Mouse (Mus musculus) hindbrain, embryonic 13.5 days (tissue): ENCODE data around the gene Chd2. TPM values are rescaled to one million over a fixed set of nuclear protein-coding genes. Genes with fewer than 3 reads are reported as not detected.

Source experiments
- ATAC-seq: fragments of 200-750 bp; cut with Nextera tagmentation; 2 replicates; pipeline ENCODE4 v1.8.0; 2017; ENCODE audit warnings: moderate TSS enrichment; ENCODE audit not compliant: low FRiP score
- H3K27ac ChIP-seq: fragments of 300-500 bp; sonication (generic); 2 replicates; pipeline ENCODE4 v1.5.1; 2015; ENCODE audit warnings: inconsistent platforms, mild to moderate bottlenecking, moderate library complexity
- H3K27me3 ChIP-seq: fragments of 300-500 bp; sonication (generic); 2 replicates; pipeline ENCODE4 v1.6.1; 2015; ENCODE audit warnings: mild to moderate bottlenecking, inconsistent platforms
- H3K36me3 ChIP-seq: fragments of 300-500 bp; sonication (generic); 2 replicates; pipeline ENCODE4 v1.6.1; 2015; ENCODE audit warnings: mild to moderate bottlenecking, inconsistent platforms
- H3K4me1 ChIP-seq: fragments of 300-500 bp; sonication (generic); replicated peaks from 2 replicates; pipeline ENCODE4 v1.6.1; 2015; ENCODE audit warnings: inconsistent platforms
- H3K4me2 ChIP-seq: fragments of 300-500 bp; sonication (generic); 2 replicates; pipeline ENCODE4 v1.6.1; 2015; ENCODE audit warnings: inconsistent platforms, mild to moderate bottlenecking, moderate library complexity
- H3K4me3 ChIP-seq: fragments of 300-500 bp; sonication (generic); 2 replicates; pipeline ENCODE4 v1.5.1; 2015; ENCODE audit warnings: mild to moderate bottlenecking, inconsistent platforms
- H3K9ac ChIP-seq: fragments of 300-500 bp; sonication (generic); 2 replicates; pipeline ENCODE4 v1.6.1; 2015; ENCODE audit warnings: mild to moderate bottlenecking, inconsistent platforms
- H3K9me3 ChIP-seq: fragments of 300-500 bp; sonication (generic); 2 replicates; pipeline ENCODE4 v1.6.1; 2016; ENCODE audit warnings: inconsistent platforms
- WGBS: fragments of 180-500 bp; shearing (Covaris S2); methylation state at CpG from one replicate; pipeline ENCODE4 v1.1.7; 2015; 5-methylcytosine and 5-hydroxymethylcytosine counted together
- polyA plus RNA-seq: library from polyadenylated mRNA; unstranded; fragments of >200 nt; fragmentation: Nextera tagmentation; extraction: Ambion mirVana; gene quantifications from 2 replicates; pipeline ENCODE4 v1.2.1, GENCODE M21; 2015

Chd2 gene
- polyA plus RNA-seq, 1 experiment from 2014 or later: 53.5 TPM

DNA sequence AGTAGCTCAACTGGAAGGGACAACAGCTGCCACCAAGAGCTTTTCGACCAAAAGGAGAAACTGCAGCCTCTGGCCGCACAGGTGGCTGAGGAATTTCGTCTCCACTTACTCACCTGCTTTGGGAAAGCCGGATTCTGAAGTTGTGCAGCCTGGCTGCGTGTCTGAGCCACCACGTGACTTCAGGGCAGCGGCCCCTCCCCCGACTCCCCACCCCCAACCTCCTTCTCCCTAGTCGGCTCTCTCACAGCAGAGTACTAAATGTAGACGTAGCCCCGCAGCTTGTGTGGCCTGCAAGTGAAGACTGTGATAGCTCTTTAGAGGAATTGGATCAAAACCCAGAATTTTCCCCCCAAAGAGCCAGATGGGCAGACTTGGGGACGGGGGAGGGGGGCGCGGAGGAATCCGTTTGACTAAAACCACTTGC lies 151.7 kb downstream of the Chd2 start:
- Histone ChIP-seq H3K36me3 (peaks cover 6% of the 10 kb centered on the region), H3K4me2 (peak overlapping the region; percentile 89), H3K4me3 (peak overlapping the region; percentile 69), H3K9me3 (no peaks in the 10 kb centered on the region), H3K27ac (peak overlapping the region; percentile 94), H3K9ac (peak overlapping the region; percentile 87), H3K4me1 (peaks cover 75% of the 10 kb centered on the region), H3K27me3 (no peaks in the 10 kb centered on the region)
- no peak for ATAC-seq
- 2% methylated on average over 15 of the region's 15 CpGs for WGBS

DNA sequence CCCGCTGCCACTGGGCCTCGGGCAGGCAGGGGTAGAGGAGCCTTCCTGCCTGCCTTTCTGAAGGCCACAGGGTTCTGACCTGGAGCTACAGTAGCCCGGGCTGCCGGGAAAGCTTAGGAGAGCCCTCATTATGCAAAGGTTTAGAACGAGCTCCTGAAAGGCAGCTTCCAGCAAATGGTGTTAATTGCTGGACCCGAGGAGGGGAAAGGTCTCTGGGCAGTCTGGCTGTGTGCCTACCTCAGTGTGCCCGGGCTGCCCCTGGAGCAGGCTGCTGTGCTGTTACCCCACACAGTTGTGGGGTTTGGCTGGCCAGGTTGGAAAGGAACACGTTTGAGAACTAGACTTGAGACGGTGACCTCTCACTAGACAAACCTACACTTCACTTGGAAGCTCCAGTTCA lies 152.2 kb downstream of the Chd2 start:
- no peaks in the 10 kb centered on the region for H3K27me3 ChIP-seq
- H3K4me2 ChIP-seq: peak overlapping the region; percentile 89
- no peak for ATAC-seq
- H3K9ac ChIP-seq: peak overlapping the region; percentile 87
- peaks cover 72% of the 10 kb centered on the region for H3K4me1 ChIP-seq
- 7% methylated on average over 9 of the region's 9 CpGs for WGBS
- H3K36me3 ChIP-seq: peaks cover 7% of the 10 kb centered on the region
- H3K9me3 ChIP-seq: no peaks in the 10 kb centered on the region
- peak overlapping the region; percentile 94 for H3K27ac ChIP-seq
- H3K4me3 ChIP-seq: peak overlapping the region; percentile 69; the same call in 1 of the 2 replicates

DNA sequence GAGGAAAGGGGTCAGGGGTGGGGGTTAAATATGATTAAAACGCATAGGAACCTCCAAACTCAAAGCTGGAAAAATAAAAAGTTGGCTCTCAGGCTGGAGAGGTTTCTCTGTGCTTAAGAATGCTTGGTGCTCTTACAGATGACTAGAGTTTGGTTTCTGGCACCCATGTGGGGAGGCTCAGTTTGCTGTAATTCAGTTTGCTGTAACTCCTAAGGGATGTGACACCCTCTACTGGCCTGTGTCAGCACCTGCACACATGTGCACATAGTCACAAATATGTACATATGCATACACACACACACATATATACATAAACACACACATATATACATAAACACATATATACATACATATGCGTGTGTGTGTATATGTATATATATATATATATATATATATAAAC lies 152.8 kb downstream of the Chd2 start:
- WGBS: 60% methylated on average over 2 of the region's 2 CpGs
- no peak for ATAC-seq
- no peak overlapping the region for H3K4me2 ChIP-seq

DNA sequence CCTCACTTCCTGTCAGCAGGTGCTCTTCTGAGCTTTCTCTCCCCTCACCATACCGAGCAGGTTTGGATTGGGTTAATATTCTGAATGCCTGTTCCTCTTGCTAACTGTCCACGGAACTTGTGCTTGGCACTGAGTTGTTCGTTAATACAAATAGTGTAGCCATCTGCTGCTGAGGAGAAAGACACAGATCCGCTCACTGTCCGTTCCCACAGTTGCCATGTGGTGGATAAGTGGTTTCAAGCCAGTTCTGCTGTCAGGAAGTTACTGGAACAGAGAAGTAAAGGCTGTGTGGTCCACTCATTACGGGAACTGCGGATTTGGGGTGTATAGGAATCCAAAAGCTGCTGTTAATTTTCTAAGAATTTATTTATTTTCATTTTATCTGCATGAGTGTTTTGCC lies 158.8 kb downstream of the Chd2 start:
- 67% methylated on average over 7 of the region's 7 CpGs for WGBS
- Histone ChIP-seq H3K4me2 (peak overlapping the region; percentile 86; the same call in 1 of the 2 replicates), H3K9me3 (no peaks in the 10 kb centered on the region), H3K4me3 (peak overlapping the region; percentile 6; the same call in 1 of the 2 replicates), H3K9ac (peak overlapping the region; percentile 57; the same call in 1 of the 2 replicates), H3K36me3 (peaks cover 4% of the 10 kb centered on the region; the same call in 1 of the 2 replicates), H3K4me1 (peaks cover 83% of the 10 kb centered on the region), H3K27me3 (no peaks in the 10 kb centered on the region), H3K27ac (peak overlapping the region; percentile 24; the same call in 1 of the 2 replicates)
- no peak for ATAC-seq

More for the DNA sequence above, 152.8 kb downstream of the Chd2 start:
- Histone ChIP-seq H3K36me3 (peaks cover 11% of the 10 kb centered on the region), H3K4me3 (no peak overlapping the region), H3K4me1 (peaks cover 72% of the 10 kb centered on the region), H3K9me3 (no peaks in the 10 kb centered on the region), H3K9ac (no peak overlapping the region), H3K27me3 (no peaks in the 10 kb centered on the region), H3K27ac (0 out of 2 replicates have a peak overlapping the region, but pooled peaks have one; percentile 30)

DNA sequence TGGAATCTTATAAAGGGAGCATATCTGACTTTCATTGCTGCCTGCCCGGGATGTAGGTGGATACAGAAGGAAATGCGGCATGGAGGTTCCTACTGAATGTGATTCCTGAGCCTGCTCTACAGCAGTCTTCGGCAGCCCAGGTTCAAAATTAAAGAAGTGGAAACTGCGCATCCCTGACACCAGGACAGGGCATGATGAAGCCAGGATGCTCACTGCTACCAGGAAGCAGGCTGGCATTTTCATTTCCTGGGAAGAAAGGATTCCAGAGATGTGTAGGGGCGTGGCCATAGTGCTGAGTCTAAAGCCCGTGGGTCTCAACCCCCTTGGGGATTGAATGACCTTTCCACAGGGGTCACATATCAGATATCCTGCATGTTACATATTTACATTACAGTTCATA lies 163.6 kb downstream of the Chd2 start:
- Histone ChIP-seq H3K9ac (peak overlapping the region; percentile 95), H3K4me2 (peak overlapping the region; percentile 86), H3K9me3 (no peaks in the 10 kb centered on the region), H3K27ac (peak overlapping the region; percentile 98), H3K4me3 (peak overlapping the region; percentile 80), H3K36me3 (no peaks in the 10 kb centered on the region), H3K27me3 (no peaks in the 10 kb centered on the region), H3K4me1 (peaks cover 87% of the 10 kb centered on the region)
- ATAC-seq: no peak
- WGBS: 37% methylated on average over 6 of the region's 6 CpGs

DNA sequence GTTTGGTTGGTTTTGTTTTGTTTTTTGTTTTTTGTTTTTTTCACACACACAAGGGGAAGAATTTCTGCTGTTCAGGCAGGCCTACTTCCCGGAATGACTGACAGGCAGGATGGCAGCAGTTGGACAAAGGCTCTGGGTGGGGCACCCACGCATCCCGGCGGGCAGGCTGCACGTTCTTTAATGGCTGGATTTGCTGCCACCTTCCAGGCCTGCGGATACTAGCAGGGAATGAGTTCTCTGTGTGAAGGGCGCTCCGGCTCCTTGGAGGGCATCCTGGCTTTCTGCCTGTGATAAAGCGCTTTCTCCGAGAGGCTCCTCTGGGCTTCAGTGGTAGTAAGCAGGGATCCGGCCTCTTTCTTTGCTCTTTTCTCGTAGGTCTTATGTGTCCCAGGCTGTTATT lies 164.3 kb downstream of the Chd2 start:
- ATAC-seq: no peak
- Histone ChIP-seq H3K36me3 (no peaks in the 10 kb centered on the region), H3K4me3 (peak overlapping the region; percentile 80), H3K9me3 (no peaks in the 10 kb centered on the region), H3K4me2 (peak overlapping the region; percentile 86), H3K27ac (peak overlapping the region; percentile 98), H3K9ac (peak overlapping the region; percentile 95), H3K27me3 (no peaks in the 10 kb centered on the region), H3K4me1 (peaks cover 87% of the 10 kb centered on the region)
- 10% methylated on average over 12 of the region's 12 CpGs for WGBS

Other genes with a start within 250 kb of the Chd2 start
- 40.0 and 41.1 TPM in 2 replicates for gene Rgma, start 166.3 kb downstream of the Chd2 start, polyA plus RNA-seq
- gene Fam174b, start 198.5 kb upstream of the Chd2 start, polyA plus RNA-seq: 35.7 and 40.2 TPM in 2 replicates